Mouse (Mus musculus) CD4-positive helper T cell, adult 2 months (primary cell): ENCODE measurements around the gene Midn.
"Not testable (repeated sequence)": the region's sequence is repeated elsewhere in the genome, so short reads cannot be mapped to it uniquely, and the experiment has no call there.

Source experiments
- DNase-seq: peaks from one replicate; pipeline ENCODE4 v3.0.0-alpha.2; 2012; ENCODE audit warnings: low read depth, missing footprints, low spot score

Midn gene

DNA sequence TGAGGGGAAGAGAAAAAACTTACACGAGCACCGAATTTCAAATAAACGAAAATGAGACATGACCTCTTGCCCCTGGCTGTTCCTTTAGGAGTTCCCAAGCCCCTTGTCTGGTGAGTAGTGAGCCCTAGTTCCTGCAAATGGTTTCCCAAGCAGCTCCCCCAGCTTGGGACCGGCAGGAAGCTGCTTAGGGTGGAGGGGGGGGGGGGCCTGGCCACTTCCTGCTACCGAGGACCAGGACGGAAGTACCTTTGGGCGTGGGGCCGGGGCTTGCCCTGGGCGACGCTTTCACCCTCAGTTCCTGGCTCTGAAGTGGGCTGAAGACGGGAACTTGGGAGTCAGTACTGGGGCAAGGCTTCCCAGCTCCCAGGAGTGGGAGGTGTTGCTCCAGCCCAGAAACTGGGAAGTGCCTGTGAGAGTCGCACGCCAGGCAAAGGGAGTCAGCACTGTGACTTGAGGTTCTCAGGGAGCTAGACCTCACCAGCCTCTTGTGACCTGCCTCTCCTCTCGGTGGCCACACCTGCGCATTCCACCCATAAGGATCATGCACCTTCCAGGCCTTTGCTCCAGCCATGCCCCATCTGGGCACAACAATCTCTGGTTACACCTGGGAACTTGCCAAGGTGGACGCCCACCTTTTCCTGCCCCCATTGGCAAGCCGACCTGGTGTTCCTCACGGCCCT lies 10.4 kb downstream of the Midn start:
- peak; percentile 88 for DNase-seq

GRCm38 (mm10) chr10:80159021-80159560 lies 11.0 kb downstream of the Midn start:
- peak; percentile 81 for DNase-seq

- DNase-seq: peak; percentile 100
These were observed 11.7 kb downstream of the Midn start for GRCm38 (mm10) chr10:80159561-80160454.

GRCm38 (mm10) chr10:80160455-80161371 lies 12.6 kb downstream of the Midn start:
- peak; percentile 80 for DNase-seq

- no peak for DNase-seq
These were observed 13.6 kb downstream of the Midn start for GRCm38 (mm10) chr10:80161522-80162242.

DNA sequence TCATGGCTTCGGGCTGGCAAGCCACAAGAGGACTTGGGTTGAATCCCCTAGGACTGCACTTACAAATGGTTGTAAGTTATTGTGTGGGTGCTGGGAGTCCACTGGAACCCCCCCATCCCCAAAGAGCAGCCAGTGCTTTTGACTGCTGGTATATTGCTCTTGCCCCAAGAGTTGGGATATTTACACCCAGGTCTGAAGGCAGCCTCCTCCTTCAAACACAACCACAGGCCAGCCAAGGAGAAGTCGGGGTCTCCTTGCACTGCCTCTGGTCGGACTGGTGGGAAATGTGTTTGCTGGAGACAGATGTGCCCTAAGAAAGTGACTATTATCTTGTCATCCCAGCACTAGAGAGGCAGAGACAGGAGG lies 14.2 kb downstream of the Midn start:
- DNase-seq: no peak

DNA sequence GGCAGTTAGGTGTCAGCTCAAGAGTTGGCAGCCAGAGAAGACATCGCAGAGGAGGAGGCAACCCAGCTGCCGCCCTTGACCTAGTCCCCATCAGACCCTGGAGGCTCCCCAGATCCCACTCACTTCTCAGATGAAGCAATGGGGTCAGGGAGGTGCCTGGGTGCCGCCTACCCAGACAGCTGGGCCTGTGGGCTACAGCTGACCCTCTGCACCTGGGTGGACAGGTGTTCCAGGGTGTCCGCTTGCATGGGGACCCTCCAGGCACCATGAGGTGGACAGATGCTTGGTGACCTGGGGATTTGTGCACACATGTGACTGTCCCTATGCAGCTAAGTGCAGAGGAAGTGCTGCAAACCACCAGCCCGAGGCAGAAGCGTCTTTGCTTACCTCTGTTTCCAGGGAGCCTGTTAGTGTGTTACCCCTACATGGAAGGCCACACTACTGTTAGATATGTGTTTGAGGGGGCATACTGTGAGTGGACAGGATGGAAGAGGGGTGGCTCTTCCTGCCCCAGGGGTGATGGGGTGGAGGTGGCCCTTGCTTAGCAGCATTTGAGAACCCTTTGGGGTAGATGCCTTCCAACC lies 14.7 kb downstream of the Midn start:
- no peak for DNase-seq

DNA sequence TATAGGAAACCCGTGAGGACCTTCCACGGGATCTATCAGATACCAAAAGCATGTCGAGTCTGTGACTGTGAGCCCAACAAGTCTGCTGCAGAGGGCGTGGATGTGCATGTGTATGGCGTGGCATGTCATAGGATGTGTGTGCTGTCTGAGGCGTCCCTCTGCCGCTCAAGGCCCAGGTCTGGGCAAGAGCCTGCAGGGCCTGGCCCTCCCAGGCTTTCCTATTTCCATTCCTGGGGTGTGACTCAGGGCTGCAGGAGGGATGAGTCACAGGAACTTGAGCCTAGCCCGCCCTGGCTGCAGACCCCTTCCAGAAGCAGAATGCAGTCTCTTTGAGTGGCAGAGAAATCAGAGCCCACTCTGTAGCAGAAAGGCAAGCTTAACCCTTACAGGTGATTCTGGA lies 15.6 kb downstream of the Midn start:
- no peak for DNase-seq

DNA sequence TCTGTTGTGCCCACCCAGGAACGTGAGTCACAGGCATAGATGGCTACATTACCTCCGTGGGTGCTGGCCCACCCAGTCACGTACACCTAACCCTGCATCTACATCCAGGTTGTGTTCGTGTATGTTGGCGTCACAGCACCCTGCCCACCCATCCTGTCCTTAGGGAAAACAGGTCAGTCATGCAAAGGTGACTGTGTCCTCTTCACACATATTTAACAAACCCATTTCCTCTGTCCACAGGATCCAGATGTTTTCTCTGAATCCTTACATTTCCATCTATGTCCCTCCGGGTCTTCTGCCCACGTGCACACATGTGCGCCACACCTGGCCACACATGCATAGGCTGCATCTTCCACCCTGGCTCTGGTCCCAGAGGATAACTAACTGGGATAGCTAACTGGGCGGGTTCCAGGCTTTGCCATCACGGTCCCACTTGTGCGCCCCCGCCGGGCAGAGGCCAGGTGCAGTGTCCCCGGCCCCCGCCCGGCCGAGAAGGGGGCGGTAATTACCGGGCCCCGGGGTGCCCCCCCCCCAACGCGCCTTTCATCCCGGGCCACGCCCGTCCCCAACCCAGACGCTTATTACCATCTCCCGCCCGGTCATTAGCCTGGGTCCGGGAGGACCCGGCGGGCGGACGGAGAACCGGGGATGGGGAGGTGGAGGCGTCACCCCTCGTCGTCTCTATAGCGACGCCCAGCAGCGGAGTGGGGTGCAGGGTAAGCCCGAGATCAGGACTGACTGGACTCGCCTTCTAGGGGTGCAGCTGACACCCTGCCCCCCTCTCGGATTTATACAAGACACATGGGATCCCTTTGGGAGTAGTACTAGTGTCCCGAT lies 16.3 kb downstream of the Midn start:
- DNase-seq: no peak

DNA sequence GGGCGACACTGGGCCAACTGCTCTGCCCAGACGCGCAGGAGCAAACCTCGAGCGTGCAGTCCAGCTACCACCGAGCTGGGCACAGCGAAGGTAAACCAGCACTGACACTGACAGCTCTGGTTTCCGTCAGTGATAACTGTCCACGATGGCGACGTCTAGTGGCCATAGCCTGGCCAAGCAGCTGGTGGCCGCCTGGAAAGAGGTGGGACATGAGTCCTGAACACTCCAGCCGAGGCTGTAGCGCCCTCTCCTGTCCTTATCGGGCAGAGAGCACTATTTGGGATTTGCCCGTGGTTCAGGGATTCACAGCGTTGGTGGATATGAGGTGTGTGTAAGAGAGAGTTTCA lies 16.9 kb downstream of the Midn start:
- peak; percentile 90 for DNase-seq

DNA sequence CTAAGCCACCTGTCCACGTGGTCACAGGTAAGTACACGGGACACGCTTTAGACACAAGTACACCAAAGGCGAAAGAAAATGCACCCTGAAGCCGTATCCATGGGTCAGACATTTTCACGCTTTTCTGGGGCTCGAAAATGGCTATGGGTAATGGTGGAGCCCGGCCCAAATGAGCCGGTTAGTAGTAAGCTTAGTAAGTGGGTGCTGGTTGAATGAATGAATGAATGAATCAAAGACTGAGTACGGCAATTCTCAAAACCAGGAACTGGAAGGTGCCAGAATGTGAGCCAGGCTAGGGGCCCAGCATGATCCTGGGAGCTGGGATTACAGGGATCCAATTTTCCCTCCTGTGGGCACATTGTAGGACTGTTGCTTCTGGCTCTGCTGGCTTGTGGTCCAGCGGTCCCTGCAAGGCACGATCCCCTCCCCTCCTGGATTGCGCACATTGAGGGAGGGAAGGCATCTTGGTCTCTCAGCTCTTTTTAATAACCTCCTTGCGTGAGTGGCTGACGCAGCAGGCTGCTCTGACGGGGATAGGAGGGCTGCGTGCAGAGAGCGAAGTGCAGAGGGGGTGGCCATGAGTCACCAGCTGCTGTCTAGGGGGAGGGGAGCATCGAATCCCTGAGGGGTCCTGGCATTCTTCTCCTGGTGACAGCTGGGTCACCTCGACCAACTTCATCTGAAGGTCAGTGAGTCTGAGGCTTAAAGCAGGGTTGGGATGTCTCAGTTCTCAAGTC lies 17.5 kb downstream of the Midn start, which contains the start of gene Cirbp:
Gene Cirbp (plus strand): TSS at position 594 of the 737 bp plus-strand sequence.
- DNase-seq: no peak

DNA sequence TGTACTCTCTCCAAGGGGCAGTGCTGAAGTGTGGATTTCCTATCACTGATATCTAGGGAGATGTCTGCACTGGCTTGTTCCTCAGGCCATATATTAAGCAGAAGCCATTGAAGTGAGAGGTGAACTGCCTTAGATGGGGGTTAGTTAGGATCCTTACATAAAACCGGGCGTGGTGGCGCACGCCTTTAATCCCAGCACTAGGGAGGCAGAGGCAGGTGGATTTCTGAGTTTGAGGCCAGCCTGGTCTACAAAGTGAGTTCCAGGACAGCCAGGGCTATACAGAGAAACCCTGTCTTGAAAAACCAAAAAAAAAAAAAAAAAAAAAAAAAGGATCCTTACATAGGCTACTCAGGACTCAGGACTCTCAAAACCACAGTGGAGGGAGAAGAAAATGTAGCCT lies 18.1 kb downstream of the Midn start:
- not testable (repeated sequence) for DNase-seq

GRCm38 (mm10) chr10:80167460-80168037 lies 19.5 kb downstream of the Midn start:
- peak; percentile 99 for DNase-seq

GRCm38 (mm10) chr10:80168038-80168661 lies 20.1 kb downstream of the Midn start:
- DNase-seq: peak; percentile 90

- DNase-seq: no peak
These were observed 21.0 kb downstream of the Midn start for GRCm38 (mm10) chr10:80169070-80169469.

- DNase-seq: no peak
These were observed 21.6 kb downstream of the Midn start for GRCm38 (mm10) chr10:80169651-80170050.

GRCm38 (mm10) chr10:80170052-80170451 lies 22.0 kb downstream of the Midn start:
- no peak for DNase-seq

GRCm38 (mm10) chr10:80170601-80171021 lies 22.5 kb downstream of the Midn start:
- peak; percentile 17 for DNase-seq
